Mouse (Mus musculus) olfactory bulb, adult 2 months (tissue): ENCODE results near the gene Dis3l2.

Source experiments
- CTCF ChIP-seq: fragments of 200-500 bp; IDR thresholded peaks from 2 replicates; pipeline ENCODE4 v1.5.1; 2012; ENCODE audit warnings: low read depth, mild to moderate bottlenecking, low read length, moderate library complexity; ENCODE audit not compliant: insufficient read depth
- POLR2A ChIP-seq: fragments of 200-500 bp; IDR thresholded peaks from 2 replicates; pipeline ENCODE4 v1.6.1; 2012; ENCODE audit warnings: mild to moderate bottlenecking, low read depth, low read length, moderate library complexity; ENCODE audit not compliant: insufficient read depth

DNA sequence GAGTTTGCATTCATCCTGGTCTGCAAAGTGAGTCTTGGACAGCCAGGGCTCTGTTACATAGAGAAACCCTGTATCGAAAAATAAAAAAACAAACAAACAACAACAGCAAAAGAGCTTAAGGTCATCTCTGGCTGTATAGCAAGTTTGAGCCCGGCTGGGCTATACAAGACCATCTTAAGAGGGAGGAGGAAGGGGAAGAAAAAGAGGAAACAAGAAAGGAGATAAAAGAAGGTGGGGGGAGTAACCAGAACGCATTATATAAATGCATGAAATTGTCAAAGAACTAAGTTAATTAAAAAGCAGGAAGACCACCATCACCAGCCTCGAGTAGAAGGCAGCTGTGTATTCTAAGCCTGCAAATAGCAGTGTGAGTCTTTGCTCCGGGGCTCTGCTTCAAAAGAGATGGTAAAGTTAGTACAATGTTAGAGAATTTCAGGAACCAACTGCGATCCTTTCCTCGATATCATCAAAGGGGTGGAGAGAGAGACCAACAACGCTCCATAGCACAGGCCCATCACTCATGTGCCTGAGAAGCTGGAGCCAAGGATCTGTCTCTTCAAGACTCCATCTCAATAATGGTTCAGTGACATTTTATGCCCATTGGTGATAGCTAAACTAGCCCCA lies 355.5 kb downstream of the Dis3l2 start:
- TF ChIP-seq POLR2A (no peak), CTCF (no peak)
